Mouse (Mus musculus) cerebellum, adult 2 months (tissue): ENCODE data around the gene Socs7.

Source experiments
- CTCF ChIP-seq: fragments of 200-500 bp; IDR thresholded peaks from 2 replicates; pipeline ENCODE4 v1.5.1; 2011; ENCODE audit warnings: low read depth, mild to moderate bottlenecking, control low read depth, low read length, moderate library complexity, borderline replicate concordance; ENCODE audit not compliant: insufficient read depth
- POLR2A ChIP-seq: fragments of 200-500 bp; IDR thresholded peaks from 2 replicates; pipeline ENCODE4 v1.6.1; 2011; ENCODE audit warnings: low read length, control low read depth, borderline replicate concordance; ENCODE audit not compliant: insufficient read depth

- TF ChIP-seq CTCF: no peak
- no peak for TF ChIP-seq POLR2A
These were observed 62.5 kb downstream of the Socs7 start for GRCm38 (mm10) chr11:97424802-97425201.
